ENCODE assay signal across 7 mouse cellular contexts in genomic region chr9:37488611-37489396, GRCm38 (mm10). TPM values are rescaled to one million over a fixed set of nuclear protein-coding genes. Genes with fewer than 3 reads are reported as not detected.
DNase-seq lines count a peak whose midpoint lies in the region; ATAC-seq and TF ChIP-seq lines count a peak whose summit lies in the region.

Gene Msantd2, plus strand, starts transcription at chr9:37489319.

- peak; percentile 97 for ATAC-seq in embryonic facial prominence, embryonic 12.5 days (ENCODE audit: insufficient number of reproducible peaks, insufficient read depth, low FRiP score, low TSS enrichment)
- peak; percentile 95 for ATAC-seq in limb, embryonic 12.5 days (ENCODE audit: insufficient number of reproducible peaks, insufficient read depth, low FRiP score, low TSS enrichment, low read depth)
- ATAC-seq in midbrain, embryonic 15.5 days (replicated peaks), result peak; percentile 98

- no peaks in the 10 kb centered on the region for H3K9me3 ChIP-seq in embryonic facial prominence, embryonic 12.5 days
- no peaks in the 10 kb centered on the region for H3K9me3 ChIP-seq in limb, embryonic 12.5 days
- no peaks in the 10 kb centered on the region for H3K9me3 ChIP-seq in midbrain, embryonic 15.5 days

- peak; percentile 93 for DNase-seq in adrenal gland, postnatal 25 days
- peak; percentile 93 to 94 for DNase-seq in heart, adult 18-20 months
- peak; percentile 92 for DNase-seq in kidney, adult 2 months
- peak; percentile 82 to 87 for DNase-seq in spleen, adult 2 months (ENCODE audit: low read depth in 1 of 2, low spot score in 2 of 2)

- peak within 1 kb of the TSS; percentile 99 for H3K27ac ChIP-seq in embryonic facial prominence, embryonic 12.5 days
- peak within 1 kb of the TSS; percentile 94 for H3K27ac ChIP-seq in kidney, adult 2 months (ENCODE audit: insufficient read depth, low read depth, low read length)
- H3K27ac ChIP-seq in limb, embryonic 12.5 days, result peak within 1 kb of the TSS; percentile 99
- peak within 1 kb of the TSS; percentile 99 for H3K27ac ChIP-seq in midbrain, embryonic 15.5 days
- H3K27ac ChIP-seq in spleen, adult 2 months (ENCODE audit: insufficient read depth, low read length), result peak within 1 kb of the TSS; percentile 95

- TF ChIP-seq POLR2A in kidney, adult 2 months (IDR thresholded peaks at IDR 0.05; ENCODE audit: low read depth, low read length), result no peak
- peak; percentile 33 for TF ChIP-seq POLR2A in spleen, adult 2 months (IDR thresholded peaks at IDR 0.05; ENCODE audit: low read depth, low read length)

- peak within 1 kb of the TSS; percentile 98 for H3K4me3 ChIP-seq in embryonic facial prominence, embryonic 12.5 days
- H3K4me3 ChIP-seq in kidney, adult 2 months (ENCODE audit: insufficient read depth, low read depth, low read length), result peak within 1 kb of the TSS; percentile 79
- H3K4me3 ChIP-seq in limb, embryonic 12.5 days (replicated peaks), result peak within 1 kb of the TSS; percentile 98
- peak within 1 kb of the TSS; percentile 97 for H3K4me3 ChIP-seq in midbrain, embryonic 15.5 days
- H3K4me3 ChIP-seq in spleen, adult 2 months (ENCODE audit: extremely low read depth, insufficient read depth, insufficient read length), result peak within 1 kb of the TSS; percentile 94

- TF ChIP-seq CTCF in kidney, adult 2 months (conservative IDR thresholded peaks at IDR 0.05; ENCODE audit: insufficient read depth, insufficient read length, low read depth, low read length), result no peak
- TF ChIP-seq CTCF in spleen, adult 2 months (IDR thresholded peaks at IDR 0.05; ENCODE audit: extremely low read depth, insufficient read depth, insufficient read length, insufficient replicate concordance), result no peak

- peak within 1 kb of the TSS; percentile 93 for H3K9ac ChIP-seq in embryonic facial prominence, embryonic 12.5 days
- peak within 1 kb of the TSS; percentile 93 for H3K9ac ChIP-seq in limb, embryonic 12.5 days (replicated peaks)
- peak within 1 kb of the TSS; percentile 95 for H3K9ac ChIP-seq in midbrain, embryonic 15.5 days

- H3K4me2 ChIP-seq in embryonic facial prominence, embryonic 12.5 days (replicated peaks), result peak within 1 kb of the TSS; percentile 82
- H3K4me2 ChIP-seq in limb, embryonic 12.5 days, result peak within 1 kb of the TSS; percentile 78
- peak within 1 kb of the TSS; percentile 89 for H3K4me2 ChIP-seq in midbrain, embryonic 15.5 days

- WGBS in embryonic facial prominence, embryonic 12.5 days, result under 1% methylated on average over 43 of the region's 44 CpGs
- under 1% methylated on average over 44 of the region's 44 CpGs for WGBS in kidney, adult 2 months
- whole genome bisulfite sequencing in limb, embryonic 12.5 days, result 0% methylated on average over 43 of the region's 44 CpGs
- under 1% methylated on average over 44 of the region's 44 CpGs for WGBS in midbrain, embryonic 15.5 days
- under 1% methylated on average over 44 of the region's 44 CpGs for WGBS in spleen, adult 2 months

- peaks cover 6% of the 10 kb centered on the region; the same call in 1 of the 2 replicates for H3K36me3 ChIP-seq in embryonic facial prominence, embryonic 12.5 days
- no peaks in the 10 kb centered on the region for H3K36me3 ChIP-seq in kidney, adult 2 months (ENCODE audit: control insufficient read depth, insufficient read depth, low read length)
- H3K36me3 ChIP-seq in limb, embryonic 12.5 days, result peaks cover 9% of the 10 kb centered on the region; the same call in 1 of the 2 replicates
- H3K36me3 ChIP-seq in midbrain, embryonic 15.5 days (replicated peaks), result no peaks in the 10 kb centered on the region
- no peaks in the 10 kb centered on the region for H3K36me3 ChIP-seq in spleen, adult 2 months (ENCODE audit: control insufficient read depth, insufficient read depth, low read length)

- no peaks in the 10 kb centered on the region for H3K27me3 ChIP-seq in embryonic facial prominence, embryonic 12.5 days
- no peaks in the 10 kb centered on the region for H3K27me3 ChIP-seq in kidney, adult 2 months (replicated peaks; ENCODE audit: control insufficient read depth, insufficient read depth, low read length)
- H3K27me3 ChIP-seq in limb, embryonic 12.5 days, result no peaks in the 10 kb centered on the region
- H3K27me3 ChIP-seq in midbrain, embryonic 15.5 days (replicated peaks), result no peaks in the 10 kb centered on the region
- 0 out of 2 replicates have a peak, but pooled peaks cover 3% of the 10 kb centered on the region for H3K27me3 ChIP-seq in spleen, adult 2 months (ENCODE audit: control insufficient read depth, insufficient read depth, low read length)

- H3K4me1 ChIP-seq in embryonic facial prominence, embryonic 12.5 days, result peaks cover 19% of the 10 kb centered on the region
- peaks cover 10% of the 10 kb centered on the region; the same call in 1 of the 2 replicates for H3K4me1 ChIP-seq in kidney, adult 2 months (ENCODE audit: control insufficient read depth, insufficient read depth, low read length)
- H3K4me1 ChIP-seq in limb, embryonic 12.5 days (replicated peaks), result peaks cover 14% of the 10 kb centered on the region
- peaks cover 31% of the 10 kb centered on the region for H3K4me1 ChIP-seq in midbrain, embryonic 15.5 days
- peaks cover 3% of the 10 kb centered on the region; the same call in 1 of the 2 replicates for H3K4me1 ChIP-seq in spleen, adult 2 months (ENCODE audit: control insufficient read depth, insufficient read depth, insufficient read length)

RNA-seq across cellular contexts. Expression of gene Msantd2, which starts in this region (rescaled TPM):
- total RNA-seq in adrenal gland, postnatal 25 days (2021), result 26.8 and 28.7 TPM in 2 replicates
- 43.1 and 44.7 TPM in 2 replicates for polyA plus RNA-seq in embryonic facial prominence, embryonic 12.5 days (2016; fragmentation: Nextera tagmentation; extraction: Ambion mirVana)
- total RNA-seq in heart, adult 18-20 months (2021), result 1 to 10 TPM; 5.9 to 7.9 TPM
- polyA plus RNA-seq in kidney, adult 2 months (2012; rRNA removed), result 12.1 and 15.7 TPM in 2 replicates
- 40.4 and 45.0 TPM in 2 replicates for polyA plus RNA-seq in limb, embryonic 12.5 days (2016; fragmentation: Nextera tagmentation; extraction: Ambion mirVana)
- polyA plus RNA-seq in midbrain, embryonic 15.5 days (2015; fragmentation: Nextera tagmentation; extraction: Ambion mirVana), result 31.9 and 33.8 TPM in 2 replicates
- polyA plus RNA-seq in spleen, adult 2 months (2012; rRNA removed), result 18.6 and 21.8 TPM in 2 replicates

Comparison
In these comparisons a context has a peak if more than half of its experiments do, and no peak if none do; other contexts are left out.
1. Peak in every context shown above with its lines: DNase-seq, ATAC-seq, H3K4me3 ChIP-seq and H3K27ac ChIP-seq.